8 mouse cellular contexts compared by ENCODE assay signal in genomic region chr17:47923011-47923677, GRCm38 (mm10). TPM values are rescaled to one million over a fixed set of nuclear protein-coding genes. Genes with fewer than 3 reads are reported as not detected.
DNase-seq lines count a peak whose midpoint lies in the region; ATAC-seq lines count a peak whose summit lies in the region.

No protein-coding gene starts in this region.

- H3K9ac ChIP-seq in embryonic facial prominence, embryonic 14.5 days (ENCODE audit: low read depth, low read length) = peak overlapping the region; percentile 86
- peak overlapping the region; percentile 78 for H3K9ac ChIP-seq in hindbrain, embryonic 14.5 days
- peak overlapping the region; percentile 90 for H3K9ac ChIP-seq in limb, embryonic 15.5 days

- H3K4me2 ChIP-seq in embryonic facial prominence, embryonic 14.5 days (ENCODE audit: low read depth, low read length) = peak overlapping the region; percentile 91
- H3K4me2 ChIP-seq in hindbrain, embryonic 14.5 days (replicated peaks) = peak overlapping the region; percentile 89
- H3K4me2 ChIP-seq in limb, embryonic 15.5 days = peak overlapping the region; percentile 83

- 0 out of 2 replicates have a peak, but pooled peaks cover 9% of the 10 kb centered on the region for H3K36me3 ChIP-seq in embryonic facial prominence, embryonic 14.5 days (ENCODE audit: control insufficient read depth, insufficient read depth, low read length)
- H3K36me3 ChIP-seq in hindbrain, embryonic 14.5 days (replicated peaks; ENCODE audit: control insufficient read depth, insufficient read depth) = no peaks in the 10 kb centered on the region
- H3K36me3 ChIP-seq in limb, embryonic 15.5 days = peaks cover 11% of the 10 kb centered on the region

- under 1% methylated on average over 26 of the region's 28 CpGs for WGBS in embryonic facial prominence, embryonic 14.5 days
- under 1% methylated on average over 28 of the region's 28 CpGs for WGBS in hindbrain, embryonic 14.5 days
- under 1% methylated on average over 28 of the region's 28 CpGs for WGBS in limb, embryonic 15.5 days

- H3K4me3 ChIP-seq in embryonic facial prominence, embryonic 14.5 days (ENCODE audit: low read depth, low read length) = peak overlapping the region; percentile 79
- peak overlapping the region; percentile 77 for H3K4me3 ChIP-seq in hindbrain, embryonic 14.5 days (replicated peaks; ENCODE audit: low read length)
- peak overlapping the region; percentile 92 for H3K4me3 ChIP-seq in limb, embryonic 15.5 days

- H3K9me3 ChIP-seq in embryonic facial prominence, embryonic 14.5 days (ENCODE audit: control insufficient read depth, low read length) = no peaks in the 10 kb centered on the region
- H3K9me3 ChIP-seq in hindbrain, embryonic 14.5 days (ENCODE audit: control insufficient read depth, low read length) = no peaks in the 10 kb centered on the region
- no peaks in the 10 kb centered on the region for H3K9me3 ChIP-seq in limb, embryonic 15.5 days

- ATAC-seq in embryonic facial prominence, embryonic 14.5 days (ENCODE audit: low read depth) = no peak
- ATAC-seq in hindbrain, embryonic 14.5 days (ENCODE audit: low FRiP score) = no peak
- ATAC-seq in limb, embryonic 15.5 days (ENCODE audit: insufficient number of reproducible peaks, low FRiP score, low TSS enrichment, low read depth) = no peak
- ATAC-seq in activated CD4-positive, CD25-positive, alpha-beta regulatory T cell, adult 4 months = no peak

- peak overlapping the region; percentile 94; the same call in 1 of the 2 replicates for H3K27ac ChIP-seq in embryonic facial prominence, embryonic 14.5 days (replicated peaks; ENCODE audit: low read depth, low read length)
- no peak overlapping the region for H3K27ac ChIP-seq in hindbrain, embryonic 14.5 days
- peak overlapping the region; percentile 98 for H3K27ac ChIP-seq in limb, embryonic 15.5 days

- no peaks in the 10 kb centered on the region for H3K27me3 ChIP-seq in embryonic facial prominence, embryonic 14.5 days (replicated peaks; ENCODE audit: control insufficient read depth, insufficient read depth, low read length)
- peaks cover 41% of the 10 kb centered on the region for H3K27me3 ChIP-seq in hindbrain, embryonic 14.5 days (ENCODE audit: control insufficient read depth, insufficient read depth, low read length)
- H3K27me3 ChIP-seq in limb, embryonic 15.5 days = no peaks in the 10 kb centered on the region

- H3K4me1 ChIP-seq in embryonic facial prominence, embryonic 14.5 days (ENCODE audit: control insufficient read depth, insufficient read depth, low read length) = peaks cover 21% of the 10 kb centered on the region
- peaks cover 26% of the 10 kb centered on the region for H3K4me1 ChIP-seq in hindbrain, embryonic 14.5 days (replicated peaks; ENCODE audit: control insufficient read depth, insufficient read depth, low read length)
- H3K4me1 ChIP-seq in limb, embryonic 15.5 days = peaks cover 64% of the 10 kb centered on the region

- DNase-seq in 3134 (ENCODE audit: extremely low read depth, insufficient read length, low spot score) = peak; percentile 38
- peak; percentile 63 for DNase-seq in CD4-positive, CD25-positive, alpha-beta regulatory T cell, adult 2 months (ENCODE audit: low read depth, low spot score)
- DNase-seq in embryonic facial prominence, embryonic 14.5 days (ENCODE audit: low spot score) = peak; percentile 8
- no peak for DNase-seq in hindbrain, embryonic 14.5 days (ENCODE audit: low spot score)
- DNase-seq in naive thymus-derived CD4-positive, alpha-beta T cell, adult 2 months (ENCODE audit: low read depth) = peak; percentile 46
- DNase-seq in left cerebral cortex, adult 8-10 months (ENCODE audit: low spot score in 2 of 2) = no peak

RNA-seq across cellular contexts. Expression of gene Foxp4, which starts 1.3 kb away (rescaled TPM):
- polyA plus RNA-seq in embryonic facial prominence, embryonic 14.5 days (2014; fragmentation: Nextera tagmentation; extraction: Ambion mirVana) = 21.0 and 22.7 TPM in 2 replicates
- 34.3 and 35.1 TPM in 2 replicates for polyA plus RNA-seq in hindbrain, embryonic 14.5 days (2014; fragmentation: Nextera tagmentation; extraction: Ambion mirVana)
- polyA plus RNA-seq in limb, embryonic 15.5 days (2015; fragmentation: Nextera tagmentation; extraction: Ambion mirVana) = 18.2 and 22.4 TPM in 2 replicates
- polyA plus RNA-seq in activated CD4-positive, CD25-positive, alpha-beta regulatory T cell, adult 4 months (2017; shearing (Covaris generic)) = 1 to 10 TPM; 3.8 to 4.6 TPM
- total RNA-seq in left cerebral cortex, adult 8-10 months (2022) = 10 to 100 TPM; 39.9 to 63.6 (median 49.6) TPM

Comparison
In these comparisons a context has a peak if more than half of its experiments do, and no peak if none do; other contexts are left out.
1. DNase-seq: peak in 3134 (single experiment), CD4-positive, CD25-positive, alpha-beta regulatory T cell, adult 2 months (single experiment), embryonic facial prominence, embryonic 14.5 days (single experiment) and naive thymus-derived CD4-positive, alpha-beta T cell, adult 2 months (single experiment); none in hindbrain, embryonic 14.5 days (single experiment) and left cerebral cortex, adult 8-10 months (0 of 2).
2. Peak in every context shown above with its lines, with median percentiles within 50 percentile points of each other: H3K4me2 ChIP-seq, H3K4me3 ChIP-seq and H3K9ac ChIP-seq.